ENCODE assay signal across 21 mouse cellular contexts in genomic region chr11:67000671-67001070, GRCm38 (mm10). TPM values are rescaled to one million over a fixed set of nuclear protein-coding genes. Genes with fewer than 3 reads are reported as not detected.
DNase-seq lines count a peak whose midpoint lies in the region; ATAC-seq lines count a peak whose summit lies in the region.
"Had no signal": no experiment of that assay in that cellular context is flagged by ENCODE, and none has a peak within 500 bp of the region (broad histone marks: within the 10 kb centered on the region; RNA-seq: fewer than 3 reads in every experiment).

No protein-coding gene starts in this region.

- peaks cover 29% of the 10 kb centered on the region for H3K4me1 ChIP-seq in forebrain, embryonic 10.5 days
- H3K4me1 ChIP-seq in forebrain, embryonic 11.5 days (replicated peaks; ENCODE audit: control insufficient read depth, insufficient read depth, low read length): peaks cover 12% of the 10 kb centered on the region; the same call in 1 of the 2 replicates
- H3K4me1 ChIP-seq in forebrain, embryonic 15.5 days: peaks cover 33% of the 10 kb centered on the region
- peaks cover 22% of the 10 kb centered on the region for H3K4me1 ChIP-seq in midbrain, embryonic 13.5 days (replicated peaks)
- peaks cover 7% of the 10 kb centered on the region; the same call in 1 of the 2 replicates for H3K4me1 ChIP-seq in heart, embryonic 10.5 days
- H3K4me1 ChIP-seq: liver, embryonic 12.5 days had no signal

- ATAC-seq in forebrain, embryonic 11.5 days (replicated peaks; ENCODE audit: low FRiP score): no peak
- peak; percentile 60 for ATAC-seq in forebrain, embryonic 15.5 days (replicated peaks)
- 0 out of 2 replicates have a peak, but pooled peaks have one; percentile 21 for ATAC-seq in midbrain, embryonic 13.5 days
- ATAC-seq: liver, embryonic 12.5 days had no signal

- H3K9ac ChIP-seq in forebrain, embryonic 11.5 days (ENCODE audit: low read length): no peak overlapping the region
- H3K9ac ChIP-seq in forebrain, embryonic 15.5 days (replicated peaks): no peak overlapping the region
- no peak overlapping the region for H3K9ac ChIP-seq in midbrain, embryonic 13.5 days (replicated peaks)
- H3K9ac ChIP-seq: embryonic facial prominence, embryonic 12.5 days; liver, embryonic 12.5 days had no signal

- no peaks in the 10 kb centered on the region for H3K9me3 ChIP-seq in forebrain, embryonic 10.5 days
- H3K9me3 ChIP-seq in forebrain, embryonic 11.5 days (ENCODE audit: control insufficient read depth, low read length): no peaks in the 10 kb centered on the region
- no peaks in the 10 kb centered on the region for H3K9me3 ChIP-seq in forebrain, embryonic 15.5 days
- H3K9me3 ChIP-seq in midbrain, embryonic 13.5 days: no peaks in the 10 kb centered on the region
- H3K9me3 ChIP-seq in heart, embryonic 10.5 days: no peaks in the 10 kb centered on the region
- H3K9me3 ChIP-seq: embryonic facial prominence, embryonic 12.5 days; liver, embryonic 12.5 days had no signal

- H3K4me2 ChIP-seq in forebrain, embryonic 11.5 days (ENCODE audit: low read depth, low read length, severe bottlenecking): no peak overlapping the region
- H3K4me2 ChIP-seq in forebrain, embryonic 15.5 days (replicated peaks): no peak overlapping the region
- no peak overlapping the region for H3K4me2 ChIP-seq in midbrain, embryonic 13.5 days (replicated peaks)
- H3K4me2 ChIP-seq: embryonic facial prominence, embryonic 12.5 days; liver, embryonic 12.5 days had no signal

- DNase-seq in forebrain, embryonic 10.5 days (ENCODE audit: extremely low spot score, low spot score): no peak
- DNase-seq in forebrain, embryonic 11.5 days (ENCODE audit: low spot score): no peak
- peak; percentile 28 for DNase-seq in MN1 (ENCODE audit: low spot score)
- no peak for DNase-seq in heart, embryonic 10.5 days (ENCODE audit: low spot score)
- no peak for DNase-seq in right cerebral cortex, postnatal 4 days
- no peak for DNase-seq in urinary bladder, postnatal 36 days (ENCODE audit: low spot score in 2 of 2)
- DNase-seq: adrenal gland, adult 2 months; cerebellum, adult 11 months; gastrocnemius, adult 2 months; heart, adult 2 months; retina, postnatal 1 day; thymus, adult 2 months had no signal

- WGBS in forebrain, embryonic 10.5 days: 78% methylated on average over 4 of the region's 4 CpGs
- WGBS in forebrain, embryonic 11.5 days: 76% methylated on average over 4 of the region's 4 CpGs
- WGBS in forebrain, embryonic 15.5 days: 44% methylated on average over 4 of the region's 4 CpGs
- 74% methylated on average over 4 of the region's 4 CpGs for WGBS in midbrain, embryonic 13.5 days
- 73% methylated on average over 4 of the region's 4 CpGs for WGBS in heart, embryonic 10.5 days

- H3K36me3 ChIP-seq in forebrain, embryonic 10.5 days (replicated peaks): no peaks in the 10 kb centered on the region
- no peaks in the 10 kb centered on the region for H3K36me3 ChIP-seq in forebrain, embryonic 11.5 days (ENCODE audit: control insufficient read depth, insufficient read depth, low read length)
- H3K36me3 ChIP-seq in forebrain, embryonic 15.5 days: no peaks in the 10 kb centered on the region
- H3K36me3 ChIP-seq in midbrain, embryonic 13.5 days: no peaks in the 10 kb centered on the region
- H3K36me3 ChIP-seq in heart, embryonic 10.5 days: no peaks in the 10 kb centered on the region
- H3K36me3 ChIP-seq: embryonic facial prominence, embryonic 12.5 days; liver, embryonic 12.5 days had no signal

- H3K27ac ChIP-seq in forebrain, embryonic 10.5 days: peak overlapping the region; percentile 80
- no peak overlapping the region for H3K27ac ChIP-seq in forebrain, embryonic 11.5 days (ENCODE audit: low read depth, low read length)
- peak overlapping the region; percentile 85 for H3K27ac ChIP-seq in forebrain, embryonic 15.5 days (replicated peaks)
- H3K27ac ChIP-seq in midbrain, embryonic 13.5 days: peak overlapping the region; percentile 51
- no peak overlapping the region for H3K27ac ChIP-seq in heart, embryonic 10.5 days
- H3K27ac ChIP-seq: embryonic facial prominence, embryonic 12.5 days; gastrocnemius, adult 2 months; heart, adult 2 months; left cerebral cortex, adult 2 months; liver, embryonic 12.5 days had no signal

- H3K4me3 ChIP-seq in forebrain, embryonic 10.5 days: no peak overlapping the region
- H3K4me3 ChIP-seq in forebrain, embryonic 11.5 days (ENCODE audit: low read depth, low read length): no peak overlapping the region
- H3K4me3 ChIP-seq in forebrain, embryonic 15.5 days: no peak overlapping the region
- no peak overlapping the region for H3K4me3 ChIP-seq in midbrain, embryonic 13.5 days (replicated peaks)
- no peak overlapping the region for H3K4me3 ChIP-seq in heart, embryonic 10.5 days
- H3K4me3 ChIP-seq: embryonic facial prominence, embryonic 12.5 days; gastrocnemius, adult 2 months; heart, adult 2 months; left cerebral cortex, adult 2 months; liver, embryonic 12.5 days had no signal

- no peaks in the 10 kb centered on the region; the same call in none of the 2 replicates for H3K27me3 ChIP-seq in forebrain, embryonic 10.5 days (ENCODE audit: poor library complexity, severe bottlenecking)
- no peaks in the 10 kb centered on the region for H3K27me3 ChIP-seq in forebrain, embryonic 11.5 days (ENCODE audit: control insufficient read depth, insufficient read depth, low read length)
- no peaks in the 10 kb centered on the region for H3K27me3 ChIP-seq in forebrain, embryonic 15.5 days
- peaks cover 7% of the 10 kb centered on the region for H3K27me3 ChIP-seq in midbrain, embryonic 13.5 days
- H3K27me3 ChIP-seq in heart, embryonic 10.5 days (ENCODE audit: insufficient read depth, poor library complexity, severe bottlenecking): peaks cover 12% of the 10 kb centered on the region; the same call in 1 of the 2 replicates
- H3K27me3 ChIP-seq: embryonic facial prominence, embryonic 12.5 days; liver, embryonic 12.5 days had no signal

RNA-seq across cellular contexts. Expression of gene Tmem220, which starts 24.3 kb away (rescaled TPM):
- polyA plus RNA-seq in forebrain, embryonic 10.5 days (2016; fragmentation: Nextera tagmentation; extraction: Ambion mirVana): 0.63 and 0.86 TPM in 2 replicates
- 0.49 and 1.3 TPM in 2 replicates for polyA plus RNA-seq in forebrain, embryonic 11.5 days (2014; fragmentation: Nextera tagmentation; extraction: Ambion mirVana)
- 0.31 and 0.55 TPM in 2 replicates for polyA plus RNA-seq in forebrain, embryonic 15.5 days (2015; fragmentation: Nextera tagmentation; extraction: Ambion mirVana)
- 0.89 and 0.93 TPM in 2 replicates for polyA plus RNA-seq in midbrain, embryonic 13.5 days (2015; fragmentation: Nextera tagmentation; extraction: Ambion mirVana)
- 1.7 and 1.8 TPM in 2 replicates for polyA plus RNA-seq in heart, embryonic 10.5 days (2016; fragmentation: Nextera tagmentation; extraction: Ambion mirVana)

RNA-seq across cellular contexts. Expression of gene Tmem238l, which starts 44.2 kb away (rescaled TPM):
- not detected in 2 replicates for polyA plus RNA-seq in forebrain, embryonic 10.5 days (2016; fragmentation: Nextera tagmentation; extraction: Ambion mirVana)
- polyA plus RNA-seq in forebrain, embryonic 11.5 days (2014; fragmentation: Nextera tagmentation; extraction: Ambion mirVana): not detected in 2 replicates
- not detected in 2 replicates for polyA plus RNA-seq in forebrain, embryonic 15.5 days (2015; fragmentation: Nextera tagmentation; extraction: Ambion mirVana)
- polyA plus RNA-seq in midbrain, embryonic 13.5 days (2015; fragmentation: Nextera tagmentation; extraction: Ambion mirVana): not detected in 2 replicates
- polyA plus RNA-seq in heart, embryonic 10.5 days (2016; fragmentation: Nextera tagmentation; extraction: Ambion mirVana): 0.28 TPM in 1 of 2 replicates, not detected in the other
- polyA plus RNA-seq: adrenal gland, adult 2 months; cortical plate, adult 2 months; embryonic facial prominence, embryonic 12.5 days; heart, adult 2 months; heart, embryonic 16.5 days; limb, embryonic 11.5 days; liver, embryonic 12.5 days; lung, embryonic 16.5 days had no signal

RNA-seq across cellular contexts. Expression of gene Adprm, which starts 51.7 kb away (rescaled TPM):
- polyA plus RNA-seq in forebrain, embryonic 10.5 days (2016; fragmentation: Nextera tagmentation; extraction: Ambion mirVana): 28.5 TPM in 2 replicates
- 30.7 and 31.9 TPM in 2 replicates for polyA plus RNA-seq in forebrain, embryonic 11.5 days (2014; fragmentation: Nextera tagmentation; extraction: Ambion mirVana)
- polyA plus RNA-seq in forebrain, embryonic 15.5 days (2015; fragmentation: Nextera tagmentation; extraction: Ambion mirVana): 34.2 and 34.9 TPM in 2 replicates
- 37.0 and 38.5 TPM in 2 replicates for polyA plus RNA-seq in midbrain, embryonic 13.5 days (2015; fragmentation: Nextera tagmentation; extraction: Ambion mirVana)
- 21.7 and 22.6 TPM in 2 replicates for polyA plus RNA-seq in heart, embryonic 10.5 days (2016; fragmentation: Nextera tagmentation; extraction: Ambion mirVana)

RNA-seq across cellular contexts. Expression of gene Sco1, which starts 51.8 kb away (rescaled TPM):
- 21.1 and 22.9 TPM in 2 replicates for polyA plus RNA-seq in forebrain, embryonic 10.5 days (2016; fragmentation: Nextera tagmentation; extraction: Ambion mirVana)
- 19.7 and 21.9 TPM in 2 replicates for polyA plus RNA-seq in forebrain, embryonic 11.5 days (2014; fragmentation: Nextera tagmentation; extraction: Ambion mirVana)
- 14.7 and 15.5 TPM in 2 replicates for polyA plus RNA-seq in forebrain, embryonic 15.5 days (2015; fragmentation: Nextera tagmentation; extraction: Ambion mirVana)
- 15.1 and 16.4 TPM in 2 replicates for polyA plus RNA-seq in midbrain, embryonic 13.5 days (2015; fragmentation: Nextera tagmentation; extraction: Ambion mirVana)
- 21.7 and 26.6 TPM in 2 replicates for polyA plus RNA-seq in heart, embryonic 10.5 days (2016; fragmentation: Nextera tagmentation; extraction: Ambion mirVana)

Comparison
In these comparisons a context has a peak if more than half of its experiments do, and no peak if none do; other contexts are left out.
1. H3K27ac ChIP-seq: peak in forebrain, embryonic 10.5 days (single experiment), forebrain, embryonic 15.5 days (single experiment) and midbrain, embryonic 13.5 days (single experiment); none in forebrain, embryonic 11.5 days (single experiment) and heart, embryonic 10.5 days (single experiment).